Mouse (Mus musculus): ENCODE results near the gene Hist1h3h. TPM values are rescaled to one million over a fixed set of nuclear protein-coding genes. Genes with fewer than 3 reads are reported as not detected.
"Not testable (repeated sequence)": the region's sequence is repeated elsewhere in the genome, so short reads cannot be mapped to it uniquely, and the experiment has no call there.

The Hist1h3h gene
- not detected in 2 replicates for polyA plus RNA-seq (2012; ENCODE audit: insufficient read depth, insufficient read length, low replicate concordance, missing spikeins)

GRCm38 (mm10) chr13:21717397-21718357 is at the start of gene Hist1h3h:
Gene Hist1h3h, plus strand, starts transcription at chr13:21717659.
- TF ChIP-seq POLR2A (IDR thresholded peaks at IDR 0.05; ENCODE audit: insufficient read depth, low read depth, low read length): peak; percentile 55
- Histone ChIP-seq H3K4me3 (ENCODE audit: insufficient read depth, low read depth, low read length) (peak within 1 kb of the TSS; percentile 60), H3K27ac (ENCODE audit: insufficient read depth, low read depth, low read length) (peak within 1 kb of the TSS; percentile 88)
- not testable (repeated sequence) for H3K4me1 ChIP-seq (ENCODE audit: control insufficient read depth, insufficient read depth, low read length)
- WGBS: 2% methylated on average over 28 of the region's 56 CpGs

GRCm38 (mm10) chr13:21677305-21677704 is 40.2 kb upstream of the Hist1h3h start, which contains the start of gene Olfr1360:
Gene Olfr1360, minus strand, starts transcription at chr13:21677405.
- Histone ChIP-seq H3K27ac (ENCODE audit: insufficient read depth, low read depth, low read length) (no peak within 1 kb of the TSS), H3K4me3 (ENCODE audit: insufficient read depth, low read depth, low read length) (no peak within 1 kb of the TSS), H3K4me1 (ENCODE audit: control insufficient read depth, insufficient read depth, low read length) (no peaks in the 10 kb centered on the region)
- TF ChIP-seq CTCF (IDR thresholded peaks at IDR 0.05; ENCODE audit: insufficient read depth, low read depth, low read length) (no peak), POLR2A (IDR thresholded peaks at IDR 0.05; ENCODE audit: insufficient read depth, low read depth, low read length) (no peak)
- 92% methylated on average over 2 of the region's 2 CpGs for WGBS

GRCm38 (mm10) chr13:21697811-21698210 is 19.6 kb upstream of the Hist1h3h start, which contains the start of gene Olfr1359:
Gene Olfr1359, plus strand, starts transcription at chr13:21698111.
- Histone ChIP-seq H3K4me3 (ENCODE audit: insufficient read depth, low read depth, low read length) (no peak within 1 kb of the TSS), H3K4me1 (ENCODE audit: control insufficient read depth, insufficient read depth, low read length) (no peaks in the 10 kb centered on the region), H3K27ac (ENCODE audit: insufficient read depth, low read depth, low read length) (no peak within 1 kb of the TSS)
- TF ChIP-seq CTCF (IDR thresholded peaks at IDR 0.05; ENCODE audit: insufficient read depth, low read depth, low read length) (no peak), POLR2A (IDR thresholded peaks at IDR 0.05; ENCODE audit: insufficient read depth, low read depth, low read length) (no peak)

GRCm38 (mm10) chr13:21706669-21707068 is 10.8 kb upstream of the Hist1h3h start:
- Histone ChIP-seq H3K4me1 (ENCODE audit: control insufficient read depth, insufficient read depth, low read length) (no peaks in the 10 kb centered on the region), H3K27ac (ENCODE audit: insufficient read depth, low read depth, low read length) (no peak overlapping the region), H3K4me3 (ENCODE audit: insufficient read depth, low read depth, low read length) (no peak overlapping the region)
- WGBS: 69% methylated on average over 4 of the region's 4 CpGs
- TF ChIP-seq CTCF (IDR thresholded peaks at IDR 0.05; ENCODE audit: insufficient read depth, low read depth, low read length) (no peak), POLR2A (IDR thresholded peaks at IDR 0.05; ENCODE audit: insufficient read depth, low read depth, low read length) (no peak)

- Histone ChIP-seq H3K4me3 (ENCODE audit: insufficient read depth, low read depth, low read length) (peak overlapping the region; percentile 86), H3K4me1 (ENCODE audit: control insufficient read depth, insufficient read depth, low read length) (no peaks in the 10 kb centered on the region), H3K27ac (ENCODE audit: insufficient read depth, low read depth, low read length) (peak overlapping the region; percentile 88)
- TF ChIP-seq POLR2A (IDR thresholded peaks at IDR 0.05; ENCODE audit: insufficient read depth, low read depth, low read length) (no peak), CTCF (IDR thresholded peaks at IDR 0.05; ENCODE audit: insufficient read depth, low read depth, low read length) (peak; percentile 60; the same call in 1 of the 2 replicates)
- under 1% methylated on average over 32 of the region's 32 CpGs for WGBS
Measured at GRCm38 (mm10) chr13:21710031-21710711, 7.3 kb upstream of the Hist1h3h start.

GRCm38 (mm10) chr13:21710821-21711525 is 6.5 kb upstream of the Hist1h3h start:
- Histone ChIP-seq H3K4me3 (ENCODE audit: insufficient read depth, low read depth, low read length) (peak overlapping the region; percentile 16), H3K27ac (ENCODE audit: insufficient read depth, low read depth, low read length) (no peak overlapping the region), H3K4me1 (ENCODE audit: control insufficient read depth, insufficient read depth, low read length) (no peaks in the 10 kb centered on the region)
- 5% methylated on average over 22 of the region's 22 CpGs for WGBS
- TF ChIP-seq CTCF (IDR thresholded peaks at IDR 0.05; ENCODE audit: insufficient read depth, low read depth, low read length) (no peak), POLR2A (IDR thresholded peaks at IDR 0.05; ENCODE audit: insufficient read depth, low read depth, low read length) (no peak)

GRCm38 (mm10) chr13:21711698-21712097 is 5.8 kb upstream of the Hist1h3h start:
- TF ChIP-seq POLR2A (IDR thresholded peaks at IDR 0.05; ENCODE audit: insufficient read depth, low read depth, low read length): no peak
- TF ChIP-seq CTCF (IDR thresholded peaks at IDR 0.05; ENCODE audit: insufficient read depth, low read depth, low read length): no peak
- Histone ChIP-seq H3K27ac (ENCODE audit: insufficient read depth, low read depth, low read length) (no peak overlapping the region), H3K4me3 (ENCODE audit: insufficient read depth, low read depth, low read length) (no peak overlapping the region), H3K4me1 (ENCODE audit: control insufficient read depth, insufficient read depth, low read length) (no peaks in the 10 kb centered on the region)
- WGBS: 37% methylated on average over 4 of the region's 4 CpGs

- WGBS: under 1% methylated on average over 7 of the region's 7 CpGs
- Histone ChIP-seq H3K27ac (ENCODE audit: insufficient read depth, low read depth, low read length) (no peak overlapping the region), H3K4me3 (ENCODE audit: insufficient read depth, low read depth, low read length) (no peak overlapping the region), H3K4me1 (ENCODE audit: control insufficient read depth, insufficient read depth, low read length) (no peaks in the 10 kb centered on the region)
- TF ChIP-seq POLR2A (IDR thresholded peaks at IDR 0.05; ENCODE audit: insufficient read depth, low read depth, low read length) (no peak), CTCF (IDR thresholded peaks at IDR 0.05; ENCODE audit: insufficient read depth, low read depth, low read length) (no peak)
Measured at GRCm38 (mm10) chr13:21714725-21715124, 2.7 kb upstream of the Hist1h3h start.

Measured in olfactory bulb, adult 2 months (tissue).